Mouse (Mus musculus) forebrain, embryonic 11.5 days (tissue): ENCODE results near the gene Ripor2. TPM values are rescaled to one million over a fixed set of nuclear protein-coding genes. Genes with fewer than 3 reads are reported as not detected.

Source experiments
- ATAC-seq: fragments of 200-750 bp; cut with Nextera tagmentation; replicated peaks from 2 replicates; pipeline ENCODE4 v1.8.0; 2017; ENCODE audit warnings: moderate TSS enrichment; ENCODE audit not compliant: low FRiP score
- DNase-seq: peaks from one replicate; pipeline ENCODE4 v3.0.0-alpha.2; 2017; ENCODE audit warnings: low spot score
- H3K27ac ChIP-seq: fragments of 300-500 bp; sonication (generic); 2 replicates; pipeline ENCODE4 v1.5.1; 2014; ENCODE audit warnings: low read depth, low read length
- H3K27me3 ChIP-seq: fragments of 300-500 bp; sonication (generic); 2 replicates; pipeline ENCODE4 v1.6.1; 2014; ENCODE audit warnings: mild to moderate bottlenecking, low read length, mixed read lengths; ENCODE audit not compliant: control insufficient read depth, insufficient read depth
- H3K36me3 ChIP-seq: fragments of 300-500 bp; sonication (generic); 2 replicates; pipeline ENCODE4 v1.6.1; 2014; ENCODE audit warnings: mild to moderate bottlenecking, low read length, moderate library complexity, mixed read lengths; ENCODE audit not compliant: control insufficient read depth, insufficient read depth
- H3K4me1 ChIP-seq: fragments of 300-500 bp; sonication (generic); replicated peaks from 2 replicates; pipeline ENCODE4 v1.6.1; 2014; ENCODE audit warnings: low read length, mixed read lengths; ENCODE audit not compliant: control insufficient read depth, insufficient read depth
- H3K4me2 ChIP-seq: fragments of 300-500 bp; sonication (generic); 2 replicates; pipeline ENCODE4 v1.6.1; 2014; ENCODE audit warnings: low read depth, mild to moderate bottlenecking, low read length, moderate library complexity, mixed read lengths; ENCODE audit not compliant: severe bottlenecking
- H3K4me3 ChIP-seq: fragments of 300-500 bp; sonication (generic); 2 replicates; pipeline ENCODE4 v1.5.1; 2014; ENCODE audit warnings: low read depth, low read length
- H3K9ac ChIP-seq: fragments of 300-500 bp; sonication (generic); 2 replicates; pipeline ENCODE4 v1.6.1; 2014; ENCODE audit warnings: low read length
- H3K9me3 ChIP-seq: fragments of 300-500 bp; sonication (generic); 2 replicates; pipeline ENCODE4 v1.6.1; 2016; ENCODE audit warnings: low read length, mixed read lengths; ENCODE audit not compliant: control insufficient read depth
- WGBS: fragments of 180-500 bp; shearing (Covaris S2); extraction: QIAGEN DNeasy Blood & Tissue Kit; methylation state at CpG from one replicate; pipeline ENCODE4 v1.1.7; 2014; 5-methylcytosine and 5-hydroxymethylcytosine counted together
- polyA plus RNA-seq: library from polyadenylated mRNA; unstranded; fragments of >200 nt; fragmentation: Nextera tagmentation; extraction: Ambion mirVana; gene quantifications from 2 replicates; pipeline ENCODE4 v1.2.1, GENCODE M21; 2014

Ripor2 gene
- polyA plus RNA-seq, 1 experiment from 2014 or later = 7.3 TPM

- Histone ChIP-seq H3K36me3 (no peaks in the 10 kb centered on the region), H3K4me2 (peak overlapping the region; percentile 52), H3K27me3 (no peaks in the 10 kb centered on the region), H3K9me3 (no peaks in the 10 kb centered on the region), H3K4me3 (peak overlapping the region; percentile 22), H3K4me1 (peaks cover 8% of the 10 kb centered on the region; the same call in 1 of the 2 replicates), H3K9ac (peak overlapping the region; percentile 48; the same call in 1 of the 2 replicates), H3K27ac (no peak overlapping the region; the same call in 1 of the 2 replicates)
- WGBS = under 1% methylated on average over 20 of the region's 20 CpGs
- peak; percentile 83 for ATAC-seq
- DNase-seq = peak; percentile 68
Measured at GRCm38 (mm10) chr13:24604761-24605591, 23.0 kb downstream of the Ripor2 start.

- no peak overlapping the region for H3K27ac ChIP-seq
- no peak overlapping the region for H3K4me3 ChIP-seq
- peaks cover 8% of the 10 kb centered on the region; the same call in 1 of the 2 replicates for H3K4me1 ChIP-seq
- no peak overlapping the region for H3K9ac ChIP-seq
- H3K36me3 ChIP-seq = no peaks in the 10 kb centered on the region
- WGBS = 38% methylated on average over 5 of the region's 5 CpGs
- no peaks in the 10 kb centered on the region for H3K27me3 ChIP-seq
- H3K4me2 ChIP-seq = no peak overlapping the region
- H3K9me3 ChIP-seq = no peaks in the 10 kb centered on the region
- peak; percentile 48 for DNase-seq
- ATAC-seq = 0 out of 2 replicates have a peak, but pooled peaks have one; percentile 59
Measured at GRCm38 (mm10) chr13:24605755-24606154, 23.8 kb downstream of the Ripor2 start.

- Histone ChIP-seq H3K9ac (no peak overlapping the region), H3K27ac (no peak overlapping the region), H3K36me3 (no peaks in the 10 kb centered on the region), H3K9me3 (no peaks in the 10 kb centered on the region), H3K4me2 (no peak overlapping the region), H3K27me3 (no peaks in the 10 kb centered on the region), H3K4me1 (peaks cover 8% of the 10 kb centered on the region; the same call in 1 of the 2 replicates), H3K4me3 (no peak overlapping the region)
- no peak for ATAC-seq
- WGBS = 88% methylated on average over 4 of the region's 4 CpGs
- no peak for DNase-seq
Measured at GRCm38 (mm10) chr13:24607961-24608360, 26.0 kb downstream of the Ripor2 start.

GRCm38 (mm10) chr13:24608709-24609108, 26.7 kb downstream of the Ripor2 start:
- no peak overlapping the region for H3K4me2 ChIP-seq
- WGBS = 92% methylated on average over 1 of the region's 1 CpGs
- H3K4me3 ChIP-seq = no peak overlapping the region
- no peaks in the 10 kb centered on the region for H3K27me3 ChIP-seq
- H3K36me3 ChIP-seq = no peaks in the 10 kb centered on the region
- H3K27ac ChIP-seq = no peak overlapping the region
- ATAC-seq (no peak), DNase-seq (no peak)
- H3K9me3 ChIP-seq = no peaks in the 10 kb centered on the region
- H3K9ac ChIP-seq = no peak overlapping the region
- peaks cover 4% of the 10 kb centered on the region; the same call in 1 of the 2 replicates for H3K4me1 ChIP-seq

- DNase-seq = peak; percentile 10
- WGBS = 86% methylated on average over 5 of the region's 5 CpGs
- H3K27ac ChIP-seq = no peak overlapping the region
- H3K4me2 ChIP-seq = no peak overlapping the region
- no peaks in the 10 kb centered on the region for H3K4me1 ChIP-seq
- no peaks in the 10 kb centered on the region for H3K9me3 ChIP-seq
- H3K27me3 ChIP-seq = no peaks in the 10 kb centered on the region
- H3K36me3 ChIP-seq = no peaks in the 10 kb centered on the region
- H3K9ac ChIP-seq = no peak overlapping the region
- ATAC-seq = no peak
- H3K4me3 ChIP-seq = no peak overlapping the region
Measured at GRCm38 (mm10) chr13:24610883-24611282, 28.9 kb downstream of the Ripor2 start.

- no peaks in the 10 kb centered on the region for H3K36me3 ChIP-seq
- H3K4me1 ChIP-seq = peaks cover 6% of the 10 kb centered on the region; the same call in 1 of the 2 replicates
- H3K27me3 ChIP-seq = no peaks in the 10 kb centered on the region
- no peaks in the 10 kb centered on the region for H3K9me3 ChIP-seq
- no peak overlapping the region for H3K4me2 ChIP-seq
- no peak overlapping the region for H3K4me3 ChIP-seq
- H3K27ac ChIP-seq = no peak overlapping the region
- DNase-seq = peak; percentile 19
- H3K9ac ChIP-seq = no peak overlapping the region
- no peak for ATAC-seq
- 89% methylated on average over 6 of the region's 6 CpGs for WGBS
Measured at GRCm38 (mm10) chr13:24613031-24613430, 31.0 kb downstream of the Ripor2 start.

GRCm38 (mm10) chr13:24613433-24613832, 31.4 kb downstream of the Ripor2 start:
- Histone ChIP-seq H3K27ac (no peak overlapping the region), H3K27me3 (no peaks in the 10 kb centered on the region), H3K4me3 (no peak overlapping the region), H3K9me3 (no peaks in the 10 kb centered on the region), H3K4me2 (no peak overlapping the region), H3K36me3 (no peaks in the 10 kb centered on the region), H3K9ac (no peak overlapping the region), H3K4me1 (peaks cover 6% of the 10 kb centered on the region; the same call in 1 of the 2 replicates)
- ATAC-seq = no peak
- no peak for DNase-seq
- WGBS = 93% methylated on average over 3 of the region's 3 CpGs

- Histone ChIP-seq H3K9ac (no peak overlapping the region), H3K27me3 (no peaks in the 10 kb centered on the region), H3K9me3 (no peaks in the 10 kb centered on the region), H3K27ac (no peak overlapping the region), H3K4me3 (no peak overlapping the region), H3K36me3 (no peaks in the 10 kb centered on the region), H3K4me2 (no peak overlapping the region), H3K4me1 (peaks cover 6% of the 10 kb centered on the region; the same call in 1 of the 2 replicates)
- peak; percentile 42 for DNase-seq
- ATAC-seq = no peak
- WGBS = 71% methylated on average over 10 of the region's 10 CpGs
Measured at GRCm38 (mm10) chr13:24613927-24614780, 32.2 kb downstream of the Ripor2 start.
